Mouse (Mus musculus) forebrain, embryonic 16.5 days (tissue): Measurements from ENCODE around the gene Tor1aip1. TPM values are rescaled to one million over a fixed set of nuclear protein-coding genes. Genes with fewer than 3 reads are reported as not detected.

ENCODE experiments used
- ATAC-seq: fragments of 200-750 bp; cut with Nextera tagmentation; 2 replicates; pipeline ENCODE4 v1.8.0; 2017; ENCODE audit warnings: mild to moderate bottlenecking, moderate library complexity
- H3K27ac ChIP-seq: fragments of 300-500 bp; sonication (generic); 2 replicates; pipeline ENCODE4 v1.5.1; 2014; ENCODE audit warnings: low read length, control low read depth
- H3K27me3 ChIP-seq: fragments of 300-500 bp; sonication (generic); replicated peaks from 2 replicates; pipeline ENCODE4 v1.6.1; 2014; ENCODE audit warnings: low read length; ENCODE audit not compliant: control insufficient read depth, insufficient read depth
- H3K36me3 ChIP-seq: fragments of 300-500 bp; sonication (generic); 2 replicates; pipeline ENCODE4 v1.6.1; 2014; ENCODE audit not compliant: control insufficient read depth, insufficient read depth
- H3K4me1 ChIP-seq: fragments of 300-500 bp; sonication (generic); replicated peaks from 2 replicates; pipeline ENCODE4 v1.6.1; 2014; ENCODE audit warnings: low read length; ENCODE audit not compliant: control insufficient read depth, insufficient read depth
- H3K4me2 ChIP-seq: fragments of 300-500 bp; sonication (generic); 2 replicates; pipeline ENCODE4 v1.6.1; 2014; ENCODE audit warnings: mild to moderate bottlenecking, low read length, control low read depth
- H3K4me3 ChIP-seq: fragments of 300-500 bp; sonication (generic); replicated peaks from 2 replicates; pipeline ENCODE4 v1.5.1; 2014; ENCODE audit warnings: mild to moderate bottlenecking, low read length, control low read depth
- H3K9ac ChIP-seq: fragments of 300-500 bp; sonication (generic); replicated peaks from 2 replicates; pipeline ENCODE4 v1.6.1; 2014; ENCODE audit warnings: low read depth, low read length, control low read depth
- H3K9me3 ChIP-seq: fragments of 300-500 bp; sonication (generic); 2 replicates; pipeline ENCODE4 v1.6.1; 2016; ENCODE audit warnings: low read length; ENCODE audit not compliant: control insufficient read depth
- WGBS: fragments of 180-500 bp; shearing (Covaris S2); extraction: QIAGEN DNeasy Blood & Tissue Kit; methylation state at CpG from one replicate; pipeline ENCODE4 v1.1.7; 2014; 5-methylcytosine and 5-hydroxymethylcytosine counted together
- polyA plus RNA-seq: library from polyadenylated mRNA; unstranded; fragments of >200 nt; fragmentation: Nextera tagmentation; extraction: Ambion mirVana; gene quantifications from 2 replicates; pipeline ENCODE4 v1.2.1, GENCODE M21; 2015

Tor1aip1 gene
- polyA plus RNA-seq, 1 experiment from 2014 or later = 22.1 TPM

DNA sequence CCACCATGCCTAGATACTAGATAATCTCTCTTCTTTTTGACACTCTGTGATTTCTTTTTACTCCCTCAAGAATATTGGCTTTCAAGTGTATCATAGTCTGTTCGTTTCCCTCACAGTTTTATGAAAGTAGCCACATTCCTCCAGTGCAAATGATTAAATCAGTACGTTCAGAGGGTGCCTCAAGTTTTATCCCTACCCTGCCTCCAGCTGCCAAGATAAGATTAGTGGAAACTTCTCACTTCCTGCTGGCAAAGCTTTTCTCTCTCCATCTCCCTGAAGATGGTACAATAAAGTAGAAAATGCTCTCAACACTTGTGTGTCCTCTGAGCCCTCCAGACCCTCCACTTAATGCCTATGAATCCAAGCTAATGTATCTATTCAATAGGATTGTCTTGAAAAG is 61.3 kb downstream of the Tor1aip1 start:
- 66% methylated on average over 2 of the region's 2 CpGs for WGBS

DNA sequence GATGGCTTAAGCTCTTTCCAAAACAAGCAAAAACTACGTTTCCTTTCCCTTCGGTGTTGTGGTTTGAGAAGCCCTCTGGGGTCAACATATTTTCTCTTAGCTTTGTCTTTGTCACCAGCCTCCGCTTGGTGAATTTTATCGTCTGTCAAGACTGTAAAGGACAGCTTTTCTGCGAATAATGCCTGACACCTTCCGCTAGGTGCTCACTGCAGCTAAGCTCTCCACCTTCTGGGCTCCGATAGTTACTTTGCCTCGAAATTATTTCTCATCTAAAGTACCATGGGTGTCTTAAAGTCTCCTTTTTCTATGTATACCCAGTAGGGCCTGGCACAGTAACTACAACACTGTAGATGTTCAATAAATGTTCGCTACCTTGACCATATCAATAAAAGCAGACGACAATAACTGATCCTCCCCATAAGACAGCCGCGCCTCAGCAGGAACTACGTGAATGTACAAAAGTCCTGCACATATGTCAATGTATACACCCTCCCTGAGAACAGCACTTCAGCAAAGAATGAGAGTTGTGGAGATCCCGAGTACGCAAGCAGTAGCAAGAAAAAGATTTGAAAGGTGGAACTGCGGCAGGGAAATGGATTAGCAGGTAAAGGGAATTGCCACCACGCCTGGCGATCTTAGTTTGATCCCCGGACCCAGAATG is 62.4 kb downstream of the Tor1aip1 start:
- peak; percentile 4 for ATAC-seq
- no peaks in the 10 kb centered on the region for H3K9me3 ChIP-seq
- 6% methylated on average over 19 of the region's 19 CpGs for WGBS
- peak overlapping the region; percentile 97 for H3K4me3 ChIP-seq
- H3K4me2 ChIP-seq = peak overlapping the region; percentile 73
- H3K9ac ChIP-seq = peak overlapping the region; percentile 99
- no peaks in the 10 kb centered on the region for H3K36me3 ChIP-seq
- no peaks in the 10 kb centered on the region; the same call in 1 of the 2 replicates for H3K27me3 ChIP-seq
- H3K4me1 ChIP-seq = peaks cover 15% of the 10 kb centered on the region
- H3K27ac ChIP-seq = peak overlapping the region; percentile 95

More for the DNA sequence above, 61.3 kb downstream of the Tor1aip1 start:
- Histone ChIP-seq H3K36me3 (no peaks in the 10 kb centered on the region), H3K9ac (no peak overlapping the region), H3K4me3 (no peak overlapping the region), H3K27ac (no peak overlapping the region), H3K4me2 (no peak overlapping the region), H3K27me3 (no peaks in the 10 kb centered on the region; the same call in 1 of the 2 replicates), H3K9me3 (no peaks in the 10 kb centered on the region), H3K4me1 (peaks cover 15% of the 10 kb centered on the region)
- no peak for ATAC-seq

DNA sequence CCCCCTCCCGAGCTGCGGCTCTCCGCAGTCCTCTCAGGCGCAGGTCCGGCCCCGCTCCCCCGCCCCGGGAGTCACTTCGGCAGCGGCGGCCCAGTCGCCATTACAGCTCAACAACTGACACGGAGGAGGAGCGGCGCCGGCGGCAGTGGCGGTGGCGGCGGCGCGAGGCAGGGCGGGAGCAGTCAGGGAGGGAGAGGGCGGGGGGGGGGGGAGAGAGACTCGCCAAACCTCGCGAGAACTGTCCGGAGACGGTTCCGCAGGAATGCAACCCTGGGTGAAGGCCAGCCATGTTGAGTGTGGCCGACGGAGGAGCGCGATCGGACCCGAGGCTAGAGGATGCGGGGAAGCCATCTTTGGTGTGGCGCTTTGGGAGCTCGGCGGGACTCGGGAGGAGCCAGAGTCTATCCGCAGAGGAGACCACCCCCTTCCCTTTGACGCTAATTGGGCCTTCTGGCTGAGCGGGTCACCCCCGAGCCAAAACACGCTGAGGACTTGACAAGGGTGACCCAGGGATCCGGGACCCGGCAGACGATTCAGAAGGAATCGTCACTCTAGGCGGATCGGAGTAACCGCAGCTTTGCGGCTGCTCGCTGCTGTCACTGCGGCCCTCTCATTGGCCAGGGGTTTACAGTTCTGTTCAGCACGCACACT is 63.1 kb downstream of the Tor1aip1 start, which contains the start of gene Cep350:
TSS of gene Cep350 (minus strand) at position 188 of the 651 bp plus-strand sequence.
- H3K36me3 ChIP-seq = no peaks in the 10 kb centered on the region
- peak within 1 kb of the TSS; percentile 99 for H3K9ac ChIP-seq
- peak within 1 kb of the TSS; percentile 82 for H3K4me2 ChIP-seq
- no peaks in the 10 kb centered on the region for H3K9me3 ChIP-seq
- ATAC-seq = peak; percentile 98
- H3K4me3 ChIP-seq = peak within 1 kb of the TSS; percentile 97
- WGBS = under 1% methylated on average over 55 of the region's 57 CpGs
- peak within 1 kb of the TSS; percentile 95 for H3K27ac ChIP-seq
- H3K27me3 ChIP-seq = no peaks in the 10 kb centered on the region; the same call in 1 of the 2 replicates
- peaks cover 15% of the 10 kb centered on the region for H3K4me1 ChIP-seq

DNA sequence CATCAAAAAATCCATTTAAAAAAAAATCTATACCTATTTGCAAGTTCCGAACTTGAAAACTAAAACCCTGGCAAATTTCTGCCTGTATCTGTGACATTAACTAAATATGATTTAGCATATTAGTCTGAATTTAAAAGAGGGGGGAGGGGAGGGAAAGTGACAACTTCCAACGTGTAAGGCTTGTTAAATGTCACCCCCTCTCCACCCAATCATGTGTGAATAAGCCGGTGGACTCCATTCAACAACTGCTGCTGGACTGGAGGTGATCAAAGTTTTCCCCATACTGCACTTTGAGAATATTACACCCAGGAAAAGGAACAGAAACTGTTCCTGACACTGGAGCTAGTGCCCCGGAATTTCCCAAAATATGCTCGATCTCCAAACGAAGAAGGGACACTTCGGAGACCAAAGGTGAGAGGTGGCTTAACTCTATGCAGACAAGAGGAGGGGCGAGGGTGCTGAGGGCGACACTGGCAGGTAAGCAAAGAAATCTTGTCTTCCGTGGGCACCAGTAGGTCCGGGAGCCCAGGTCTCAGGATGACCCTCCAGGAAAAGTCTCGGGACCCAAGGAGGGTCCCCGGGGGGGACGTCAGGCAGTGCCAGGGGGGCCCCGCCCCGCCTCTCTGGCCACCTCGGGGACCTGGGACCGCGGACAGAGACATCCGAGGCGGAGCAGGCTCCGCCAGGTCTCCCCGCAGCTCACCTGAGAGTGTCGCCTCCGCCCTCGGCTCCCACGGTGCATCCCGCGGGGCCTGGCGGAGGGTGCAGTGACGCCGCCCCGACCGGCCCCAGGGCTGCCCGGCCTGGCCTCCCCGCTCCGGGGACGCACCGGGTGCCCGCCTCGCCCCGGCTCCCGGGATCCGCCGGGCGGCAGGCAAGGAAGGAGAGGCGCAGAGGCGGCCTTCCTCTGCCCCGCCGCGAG is 63.9 kb downstream of the Tor1aip1 start:
- 2% methylated on average over 38 of the region's 51 CpGs for WGBS

More for the DNA sequence above, 63.9 kb downstream of the Tor1aip1 start:
- Histone ChIP-seq H3K4me1 (peaks cover 15% of the 10 kb centered on the region), H3K4me3 (peak overlapping the region; percentile 97), H3K36me3 (no peaks in the 10 kb centered on the region), H3K27ac (peak overlapping the region; percentile 95), H3K9me3 (no peaks in the 10 kb centered on the region), H3K4me2 (peak overlapping the region; percentile 82), H3K27me3 (no peaks in the 10 kb centered on the region; the same call in 1 of the 2 replicates), H3K9ac (peak overlapping the region; percentile 99)
- ATAC-seq = peak; percentile 60

Other genes starting within 250 kb of the Tor1aip1 start
- 19.5 and 20.4 TPM in 2 replicates for gene Qsox1, start 223.6 kb downstream of the Tor1aip1 start, polyA plus RNA-seq
- 10.3 and 11.4 TPM in 2 replicates for gene Cep350, start 63.2 kb downstream of the Tor1aip1 start, polyA plus RNA-seq
- gene Tor1aip2, start 1.1 kb downstream of the Tor1aip1 start, polyA plus RNA-seq = 69.4 and 73.9 TPM in 2 replicates
- 1.7 and 2.6 TPM in 2 replicates for gene Fam163a, start 168.5 kb upstream of the Tor1aip1 start, polyA plus RNA-seq